Mouse (Mus musculus) olfactory bulb, adult 2 months (tissue): ENCODE measurements around the gene Crybg2.

Source experiments
- CTCF ChIP-seq: fragments of 200-500 bp; IDR thresholded peaks from 2 replicates; pipeline ENCODE4 v1.5.1; 2012; ENCODE audit warnings: low read depth, mild to moderate bottlenecking, low read length, moderate library complexity; ENCODE audit not compliant: insufficient read depth
- POLR2A ChIP-seq: fragments of 200-500 bp; IDR thresholded peaks from 2 replicates; pipeline ENCODE4 v1.6.1; 2012; ENCODE audit warnings: mild to moderate bottlenecking, low read depth, low read length, moderate library complexity; ENCODE audit not compliant: insufficient read depth

- no peak for TF ChIP-seq CTCF
- TF ChIP-seq POLR2A: no peak
These were observed 59.0 kb downstream of the Crybg2 start for GRCm38 (mm10) chr4:134119644-134120043.
